Mouse (Mus musculus) lung, postnatal 0 days (tissue): ENCODE measurements at regions not wholly inside any gene's neighbourhood (a gene's known extent, or its start where the extent isn't known, plus 50 kb on each side); places are given as distances from the start of the nearest gene placed in this dataset.

Source experiments
- CTCF ChIP-seq: IDR thresholded peaks from 2 replicates; pipeline ENCODE4 v1.5.1; 2016; ENCODE audit warnings: antibody characterized with exemption, mild to moderate bottlenecking
- EP300 ChIP-seq: IDR thresholded peaks from 2 replicates; pipeline ENCODE4 v1.6.1; 2016; ENCODE audit warnings: antibody characterized with exemption, mild to moderate bottlenecking, control low read depth

- TF ChIP-seq EP300 (no peak), CTCF (no peak)
Measured at GRCm38 (mm10) chr14:25279751-25280150, 179.2 kb upstream of the Zmiz1 start.
